Mouse (Mus musculus): ENCODE results near the gene Epdr1. TPM values are rescaled to one million over a fixed set of nuclear protein-coding genes. Genes with fewer than 3 reads are reported as not detected.

Epdr1 gene
- 8.3 and 9.0 TPM in 2 replicates for polyA plus RNA-seq (2012; rRNA removed)
- polyA plus RNA-seq (2014; fragmentation: Nextera tagmentation; extraction: Ambion mirVana), result 14.7 and 18.6 TPM in 2 replicates

GRCm38 (mm10) chr13:19619216-19619927 lies at the start of gene Epdr1:
Gene Epdr1 (minus strand): TSS chr13:19619927.
- Histone ChIP-seq H3K4me2 (ENCODE audit: low read depth) (peak within 1 kb of the TSS; percentile 83), H3K4me3 (ENCODE audit: insufficient read depth in 1 of 2, low read depth in 2 of 2, low read length in 2 of 2) (peak within 1 kb of the TSS; percentile 69 to 70), H3K9me3 (ENCODE audit: control insufficient read depth, low read length) (no peaks in the 10 kb centered on the region), H3K9ac (replicated peaks) (peak within 1 kb of the TSS; percentile 82), H3K36me3 (replicated peaks; ENCODE audit: control insufficient read depth, insufficient read depth, low read depth) (no peaks in the 10 kb centered on the region), H3K4me1 (replicated peaks; ENCODE audit: control insufficient read depth in 2 of 2, insufficient read depth in 2 of 2, low read length in 1 of 2) (peaks cover 0 to 11% of the 10 kb centered on the region in 2 experiments), H3K27ac (no peak within 1 kb of the TSS; the same call in none of the 2 replicates), H3K27me3 (ENCODE audit: control insufficient read depth, insufficient read depth, low read length) (peaks cover 9% of the 10 kb centered on the region)
- TF ChIP-seq CTCF (IDR thresholded peaks at IDR 0.05; ENCODE audit: low read depth), result peak; percentile 77
- no peak for TF ChIP-seq EP300 (IDR thresholded peaks at IDR 0.05; ENCODE audit: low read depth)
- DNase-seq (ENCODE audit: low read depth in 3 of 3, low spot score in 3 of 3) (peak; percentile 37 to 59 (median 56)), ATAC-seq (ENCODE audit: insufficient read depth) (peak; percentile 70)
- WGBS (ENCODE audit: insufficient replicate concordance), result under 1% methylated on average over 46 of the region's 46 CpGs

DNA sequence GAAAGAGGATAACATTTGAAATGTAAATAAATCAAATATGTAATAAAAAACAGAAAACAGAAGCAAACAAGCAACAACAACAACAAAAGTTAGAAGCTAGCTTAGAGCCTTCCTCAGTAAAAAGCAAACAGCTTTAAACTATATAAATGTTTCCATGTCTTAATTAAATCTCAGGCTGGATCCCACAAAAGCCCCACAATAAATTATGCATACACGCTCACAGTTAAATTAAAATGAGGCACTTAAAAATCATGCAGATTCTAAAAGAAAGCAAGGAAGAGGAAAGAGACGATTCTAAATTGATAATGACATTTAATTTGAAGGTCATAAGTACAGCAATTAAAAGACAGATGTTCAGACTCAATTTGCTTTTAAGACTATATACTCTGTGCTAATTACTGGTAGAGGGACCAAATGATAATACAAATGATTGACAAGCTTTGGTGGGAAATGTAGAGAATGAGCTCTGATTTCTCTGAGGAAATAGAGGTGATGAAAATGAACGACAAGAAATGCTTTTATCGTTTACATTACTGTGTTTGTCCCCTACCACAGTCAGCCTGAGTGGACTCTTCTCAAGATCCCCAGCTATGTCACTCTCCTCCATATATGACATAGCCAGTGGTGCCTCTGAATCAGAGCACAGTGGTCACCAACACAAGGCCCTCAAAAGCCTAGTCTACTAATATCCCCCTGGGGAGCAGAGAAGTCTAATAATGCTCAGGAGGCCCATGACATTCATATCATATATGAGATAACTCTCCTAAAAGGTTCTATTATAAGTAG lies 48.8 kb upstream of the Epdr1 start:
- no peak for ATAC-seq (ENCODE audit: insufficient read depth)
- H3K9ac ChIP-seq (replicated peaks), result no peak overlapping the region
- no peak overlapping the region for H3K4me3 ChIP-seq (ENCODE audit: insufficient read depth in 1 of 2, low read depth in 2 of 2, low read length in 2 of 2)
- no peak for DNase-seq (ENCODE audit: low read depth in 3 of 3, low spot score in 3 of 3)
- no peaks in the 10 kb centered on the region for H3K27me3 ChIP-seq (ENCODE audit: control insufficient read depth, insufficient read depth, low read length)
- no peaks in the 10 kb centered on the region for H3K9me3 ChIP-seq (ENCODE audit: control insufficient read depth, low read length)
- H3K4me2 ChIP-seq (ENCODE audit: low read depth), result no peak overlapping the region
- TF ChIP-seq EP300 (IDR thresholded peaks at IDR 0.05; ENCODE audit: low read depth) (no peak), CTCF (IDR thresholded peaks at IDR 0.05; ENCODE audit: low read depth) (no peak)
- H3K4me1 ChIP-seq (replicated peaks; ENCODE audit: control insufficient read depth in 2 of 2, insufficient read depth in 2 of 2, low read length in 1 of 2), result no peaks in the 10 kb centered on the region
- H3K27ac ChIP-seq, result no peak overlapping the region
- H3K36me3 ChIP-seq (replicated peaks; ENCODE audit: control insufficient read depth, insufficient read depth, low read depth), result no peaks in the 10 kb centered on the region
- 53% methylated on average over 4 of the region's 4 CpGs for WGBS (ENCODE audit: insufficient replicate concordance)

DNA sequence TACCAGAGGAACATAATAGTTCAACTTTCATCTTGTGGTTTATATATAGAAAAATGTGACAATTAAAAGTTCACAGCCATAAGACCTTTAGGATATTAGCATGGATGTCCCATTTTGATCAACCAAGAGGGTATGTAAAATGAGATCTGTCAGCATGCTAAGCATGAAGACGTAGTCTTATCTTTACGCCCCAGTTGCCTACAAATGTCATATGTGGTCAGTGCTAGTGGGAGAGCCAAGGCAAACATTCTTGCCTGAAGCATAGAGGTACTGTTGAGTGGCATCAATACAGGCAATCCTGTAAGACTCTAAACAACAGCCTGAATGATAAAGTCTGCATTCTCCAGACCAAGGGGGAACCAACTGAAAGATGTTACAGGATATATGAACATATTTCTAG lies 32.7 kb upstream of the Epdr1 start:
- no peak overlapping the region for H3K9ac ChIP-seq (replicated peaks)
- peaks cover 26 to 28% of the 10 kb centered on the region in 2 experiments for H3K4me1 ChIP-seq (replicated peaks; ENCODE audit: control insufficient read depth in 2 of 2, insufficient read depth in 2 of 2, low read length in 1 of 2)
- ATAC-seq (ENCODE audit: insufficient read depth) (peak; percentile 63), DNase-seq (ENCODE audit: low read depth in 3 of 3, low spot score in 3 of 3) (peak in 2 of 3 experiments; percentile 43 to 54)
- no peaks in the 10 kb centered on the region for H3K36me3 ChIP-seq (replicated peaks; ENCODE audit: control insufficient read depth, insufficient read depth, low read depth)
- H3K4me2 ChIP-seq (ENCODE audit: low read depth), result no peak overlapping the region
- no peak overlapping the region for H3K4me3 ChIP-seq (ENCODE audit: insufficient read depth in 1 of 2, low read depth in 2 of 2, low read length in 2 of 2)
- 35% methylated on average over 2 of the region's 2 CpGs for WGBS (ENCODE audit: insufficient replicate concordance)
- no peak overlapping the region for H3K27ac ChIP-seq
- H3K27me3 ChIP-seq (ENCODE audit: control insufficient read depth, insufficient read depth, low read length), result no peaks in the 10 kb centered on the region
- TF ChIP-seq EP300 (IDR thresholded peaks at IDR 0.05; ENCODE audit: low read depth) (peak; percentile 70), CTCF (IDR thresholded peaks at IDR 0.05; ENCODE audit: low read depth) (no peak)
- no peaks in the 10 kb centered on the region for H3K9me3 ChIP-seq (ENCODE audit: control insufficient read depth, low read length)

- H3K27ac ChIP-seq, result peak overlapping the region; percentile 39
- ATAC-seq (ENCODE audit: insufficient read depth) (peak; percentile 96), DNase-seq (ENCODE audit: low read depth in 3 of 3, low spot score in 3 of 3) (peak; percentile 75 to 90 (median 80))
- H3K4me2 ChIP-seq (ENCODE audit: low read depth), result peak overlapping the region; percentile 41
- no peaks in the 10 kb centered on the region for H3K9me3 ChIP-seq (ENCODE audit: control insufficient read depth, low read length)
- H3K27me3 ChIP-seq (ENCODE audit: control insufficient read depth, insufficient read depth, low read length), result no peaks in the 10 kb centered on the region
- no peak overlapping the region for H3K4me3 ChIP-seq (ENCODE audit: insufficient read depth in 1 of 2, low read depth in 2 of 2, low read length in 2 of 2)
- no peak overlapping the region; the same call in 1 of the 2 replicates for H3K9ac ChIP-seq (replicated peaks)
- TF ChIP-seq EP300 (IDR thresholded peaks at IDR 0.05; ENCODE audit: low read depth), result peak; percentile 96
- no peak for TF ChIP-seq CTCF (IDR thresholded peaks at IDR 0.05; ENCODE audit: low read depth)
- H3K36me3 ChIP-seq (replicated peaks; ENCODE audit: control insufficient read depth, insufficient read depth, low read depth), result no peaks in the 10 kb centered on the region
- 9% methylated on average over 2 of the region's 2 CpGs for WGBS (ENCODE audit: insufficient replicate concordance)
- peaks cover 26 to 28% of the 10 kb centered on the region in 2 experiments for H3K4me1 ChIP-seq (replicated peaks; ENCODE audit: control insufficient read depth in 2 of 2, insufficient read depth in 2 of 2, low read length in 1 of 2)
Observed at GRCm38 (mm10) chr13:19649824-19650223, 30.1 kb upstream of the Epdr1 start.

DNA sequence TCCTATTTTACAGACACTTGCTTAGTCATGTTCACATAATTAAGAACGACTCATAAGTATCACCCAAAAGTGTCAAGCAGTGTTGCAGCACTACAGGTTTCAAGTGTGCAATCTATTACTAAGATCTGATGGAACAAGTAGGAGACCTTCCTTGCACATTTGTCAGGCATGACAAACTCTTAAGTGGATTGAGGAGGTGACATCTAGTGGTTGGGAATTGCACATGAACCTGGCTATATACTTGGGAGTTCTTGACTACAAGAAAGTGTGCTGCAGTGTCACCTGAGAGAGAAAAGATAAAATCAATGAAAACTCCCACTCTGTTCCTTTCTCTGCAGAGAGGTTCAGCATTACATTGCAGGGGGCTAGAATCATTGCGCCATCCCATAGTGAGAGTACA lies 24.5 kb upstream of the Epdr1 start:
- peaks cover 7% of the 10 kb centered on the region in 2 experiments for H3K4me1 ChIP-seq (replicated peaks; ENCODE audit: control insufficient read depth in 2 of 2, insufficient read depth in 2 of 2, low read length in 1 of 2)
- H3K9ac ChIP-seq (replicated peaks), result no peak overlapping the region
- H3K27me3 ChIP-seq (ENCODE audit: control insufficient read depth, insufficient read depth, low read length), result no peaks in the 10 kb centered on the region
- H3K36me3 ChIP-seq (replicated peaks; ENCODE audit: control insufficient read depth, insufficient read depth, low read depth), result no peaks in the 10 kb centered on the region
- no peak for DNase-seq (ENCODE audit: low read depth in 3 of 3, low spot score in 3 of 3)
- H3K27ac ChIP-seq, result no peak overlapping the region
- no peak overlapping the region for H3K4me3 ChIP-seq (ENCODE audit: insufficient read depth in 1 of 2, low read depth in 2 of 2, low read length in 2 of 2)
- ATAC-seq (ENCODE audit: insufficient read depth), result no peak
- H3K4me2 ChIP-seq (ENCODE audit: low read depth), result no peak overlapping the region
- 54% methylated on average over 2 of the region's 2 CpGs for WGBS (ENCODE audit: insufficient replicate concordance)
- TF ChIP-seq CTCF (IDR thresholded peaks at IDR 0.05; ENCODE audit: low read depth) (peak; percentile 23; the same call in 1 of the 2 replicates), EP300 (IDR thresholded peaks at IDR 0.05; ENCODE audit: low read depth) (no peak)
- no peaks in the 10 kb centered on the region for H3K9me3 ChIP-seq (ENCODE audit: control insufficient read depth, low read length)

Measured in liver, embryonic 14.5 days (tissue).